Mouse (Mus musculus): ENCODE measurements around the gene Wdr90. TPM values are rescaled to one million over a fixed set of nuclear protein-coding genes. Genes with fewer than 3 reads are reported as not detected.
"Not testable (repeated sequence)": the region's sequence is repeated elsewhere in the genome, so short reads cannot be mapped to it uniquely, and the experiment has no call there.

The Wdr90 gene
- polyA plus RNA-seq, 1 experiment from 2014 or later = 8.2 TPM

DNA sequence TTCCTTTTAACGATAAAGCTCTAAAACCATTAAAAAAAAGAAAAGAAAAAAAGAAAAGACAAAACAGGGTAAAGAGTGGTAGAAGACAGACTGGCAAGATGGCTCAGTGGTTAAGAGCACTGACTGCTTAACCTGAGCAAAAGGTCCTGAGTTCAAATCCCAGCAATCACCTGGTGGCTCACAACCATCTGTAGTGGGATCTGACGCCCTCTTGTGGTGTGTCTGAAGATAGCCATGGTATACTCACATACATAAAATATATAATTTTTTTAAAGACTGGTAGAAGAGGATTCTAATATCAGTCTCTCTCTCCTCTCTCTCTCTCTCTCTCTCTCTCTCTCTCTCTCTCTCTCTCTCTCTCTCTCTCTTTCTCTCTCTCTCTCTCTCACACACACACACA lies 53.8 kb downstream of the Wdr90 start:
- WGBS = 46% methylated on average over 2 of the region's 2 CpGs
- peaks cover 9 to 15% of the 10 kb centered on the region in 2 experiments for H3K4me1 ChIP-seq (ENCODE audit: control insufficient read depth in 2 of 2, insufficient read depth in 2 of 2, low read length in 2 of 2)
- not testable (repeated sequence) for H3K9me3 ChIP-seq (ENCODE audit: control insufficient read depth, low read length); ATAC-seq (ENCODE audit: insufficient number of reproducible peaks, insufficient read depth, low FRiP score, low read depth); H3K4me3 ChIP-seq (ENCODE audit: control insufficient read depth in 1 of 2, insufficient read depth in 1 of 2, low read depth in 1 of 2, low read length in 2 of 2); H3K27ac ChIP-seq (replicated peaks in 1 of 2; ENCODE audit: control insufficient read depth in 1 of 2, insufficient read depth in 1 of 2, low read depth in 2 of 2, low read length in 2 of 2); H3K36me3 ChIP-seq (ENCODE audit: control insufficient read depth, insufficient read depth, low read length); H3K4me2 ChIP-seq (ENCODE audit: low read length); H3K9ac ChIP-seq (ENCODE audit: low read length)
- H3K27me3 ChIP-seq (ENCODE audit: control insufficient read depth, insufficient read depth, low read length) = peaks cover 47% of the 10 kb centered on the region

DNA sequence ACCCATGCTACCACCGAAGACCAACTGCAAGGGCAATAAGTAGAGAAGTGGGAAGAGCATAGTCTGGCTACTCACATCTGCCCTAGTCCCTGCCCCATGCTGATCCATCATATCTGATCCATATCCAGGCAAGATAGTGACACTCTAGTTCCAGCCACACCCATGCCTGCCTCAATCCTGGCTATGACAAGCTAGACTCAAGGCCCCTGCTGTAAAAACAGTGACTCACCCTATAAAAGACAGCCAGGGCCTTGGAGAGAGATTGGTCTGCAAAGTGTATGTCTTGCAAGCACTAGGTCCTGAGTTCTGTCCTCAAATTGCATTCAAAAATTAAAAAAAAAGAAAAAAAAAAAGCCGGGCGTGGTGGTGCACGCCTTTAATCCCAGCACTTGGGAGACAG lies 54.8 kb downstream of the Wdr90 start:
- H3K9ac ChIP-seq (ENCODE audit: low read length) = no peak overlapping the region
- WGBS = 84% methylated on average over 4 of the region's 4 CpGs
- ATAC-seq (ENCODE audit: insufficient number of reproducible peaks, insufficient read depth, low FRiP score, low read depth) = no peak
- H3K4me2 ChIP-seq (ENCODE audit: low read length) = no peak overlapping the region
- no peak overlapping the region for H3K4me3 ChIP-seq (ENCODE audit: control insufficient read depth in 1 of 2, insufficient read depth in 1 of 2, low read depth in 1 of 2, low read length in 2 of 2)
- no peaks in the 10 kb centered on the region for H3K36me3 ChIP-seq (ENCODE audit: control insufficient read depth, insufficient read depth, low read length)
- H3K27me3 ChIP-seq (ENCODE audit: control insufficient read depth, insufficient read depth, low read length) = peaks cover 37% of the 10 kb centered on the region
- peaks cover 9 to 15% of the 10 kb centered on the region in 2 experiments for H3K4me1 ChIP-seq (ENCODE audit: control insufficient read depth in 2 of 2, insufficient read depth in 2 of 2, low read length in 2 of 2)
- H3K27ac ChIP-seq (replicated peaks in 1 of 2; ENCODE audit: control insufficient read depth in 1 of 2, insufficient read depth in 1 of 2, low read depth in 2 of 2, low read length in 2 of 2) = no peak overlapping the region
- H3K9me3 ChIP-seq (ENCODE audit: control insufficient read depth, low read length) = no peaks in the 10 kb centered on the region

DNA sequence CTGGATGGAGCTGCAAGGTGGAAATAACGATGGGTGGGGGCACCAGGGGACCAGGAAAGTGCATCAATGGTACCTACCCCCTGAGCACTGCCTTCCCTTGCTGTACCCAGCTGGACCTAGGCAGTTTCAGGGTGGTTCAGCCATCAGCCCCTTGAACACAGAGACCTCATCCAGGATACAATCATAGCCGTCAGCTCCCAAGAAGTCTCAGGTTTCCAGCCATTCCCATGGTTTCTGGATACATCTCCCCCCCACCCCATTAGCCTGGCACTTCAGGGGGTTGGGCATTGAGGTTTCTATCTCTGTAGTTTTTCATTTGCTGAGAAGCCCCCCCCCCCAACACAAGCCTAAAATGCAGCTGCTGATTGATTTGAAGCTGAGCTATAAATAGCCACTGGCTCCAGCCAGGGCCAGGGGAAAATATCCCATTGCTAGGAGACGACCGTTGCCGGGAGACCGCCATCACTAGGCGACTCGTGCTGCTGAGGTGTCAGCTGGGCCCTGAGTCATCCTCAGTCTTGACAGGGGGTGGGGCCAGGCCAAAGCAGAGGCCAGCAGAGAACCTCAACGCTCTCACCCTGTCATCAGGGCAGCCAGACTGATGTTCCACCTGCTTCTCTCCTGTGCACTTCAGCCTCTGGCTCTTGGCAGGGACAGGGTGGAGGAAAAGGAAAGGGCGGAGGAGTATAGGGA lies 58.3 kb downstream of the Wdr90 start:
- peak overlapping the region in 1 of 2 experiments; percentile 25; a peak in 1 of 4 replicates for H3K27ac ChIP-seq (replicated peaks in 1 of 2; ENCODE audit: control insufficient read depth in 1 of 2, insufficient read depth in 1 of 2, low read depth in 2 of 2, low read length in 2 of 2)
- 12% methylated on average over 10 of the region's 10 CpGs for WGBS

DNA sequence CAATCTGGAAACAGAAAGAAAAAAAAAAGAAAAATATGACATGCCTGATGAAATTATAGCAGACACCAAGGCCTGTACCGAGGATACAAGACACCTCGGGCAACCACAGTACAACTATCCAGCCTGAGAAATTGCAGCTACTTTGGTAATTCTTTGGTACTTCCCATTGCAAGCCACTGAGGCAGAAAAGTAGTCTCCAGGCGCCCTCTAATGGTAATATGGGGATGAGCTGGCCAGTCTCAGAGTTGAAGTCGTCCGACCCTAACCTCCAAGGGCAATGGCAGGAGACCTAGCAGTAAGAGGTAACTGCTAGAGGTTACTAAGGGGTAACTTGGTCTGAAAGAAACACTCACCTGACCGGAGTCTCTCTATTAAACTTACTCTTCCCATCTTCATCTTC lies 60.3 kb downstream of the Wdr90 start:
- no peak for ATAC-seq (ENCODE audit: insufficient number of reproducible peaks, insufficient read depth, low FRiP score, low read depth)
- Histone ChIP-seq H3K9me3 (ENCODE audit: control insufficient read depth, low read length) (no peaks in the 10 kb centered on the region), H3K4me2 (ENCODE audit: low read length) (no peak overlapping the region), H3K4me3 (ENCODE audit: control insufficient read depth in 1 of 2, insufficient read depth in 1 of 2, low read depth in 1 of 2, low read length in 2 of 2) (no peak overlapping the region), H3K27ac (replicated peaks in 1 of 2; ENCODE audit: control insufficient read depth in 1 of 2, insufficient read depth in 1 of 2, low read depth in 2 of 2, low read length in 2 of 2) (no peak overlapping the region), H3K9ac (ENCODE audit: low read length) (no peak overlapping the region), H3K4me1 (ENCODE audit: control insufficient read depth in 2 of 2, insufficient read depth in 2 of 2, low read length in 2 of 2) (peaks cover 12 to 16% of the 10 kb centered on the region in 2 experiments), H3K27me3 (ENCODE audit: control insufficient read depth, insufficient read depth, low read length) (no peaks in the 10 kb centered on the region), H3K36me3 (ENCODE audit: control insufficient read depth, insufficient read depth, low read length) (no peaks in the 10 kb centered on the region)
- 7% methylated on average over 6 of the region's 6 CpGs for WGBS

More for the DNA sequence above, 58.3 kb downstream of the Wdr90 start:
- Histone ChIP-seq H3K4me3 (ENCODE audit: control insufficient read depth in 1 of 2, insufficient read depth in 1 of 2, low read depth in 1 of 2, low read length in 2 of 2) (no peak overlapping the region), H3K4me1 (ENCODE audit: control insufficient read depth in 2 of 2, insufficient read depth in 2 of 2, low read length in 2 of 2) (peaks cover 5 to 9% of the 10 kb centered on the region in 2 experiments), H3K27me3 (ENCODE audit: control insufficient read depth, insufficient read depth, low read length) (peaks cover 2% of the 10 kb centered on the region), H3K9ac (ENCODE audit: low read length) (no peak overlapping the region), H3K9me3 (ENCODE audit: control insufficient read depth, low read length) (no peaks in the 10 kb centered on the region), H3K4me2 (ENCODE audit: low read length) (peak overlapping the region; percentile 44), H3K36me3 (ENCODE audit: control insufficient read depth, insufficient read depth, low read length) (no peaks in the 10 kb centered on the region)
- ATAC-seq (ENCODE audit: insufficient number of reproducible peaks, insufficient read depth, low FRiP score, low read depth) = peak; percentile 82

DNA sequence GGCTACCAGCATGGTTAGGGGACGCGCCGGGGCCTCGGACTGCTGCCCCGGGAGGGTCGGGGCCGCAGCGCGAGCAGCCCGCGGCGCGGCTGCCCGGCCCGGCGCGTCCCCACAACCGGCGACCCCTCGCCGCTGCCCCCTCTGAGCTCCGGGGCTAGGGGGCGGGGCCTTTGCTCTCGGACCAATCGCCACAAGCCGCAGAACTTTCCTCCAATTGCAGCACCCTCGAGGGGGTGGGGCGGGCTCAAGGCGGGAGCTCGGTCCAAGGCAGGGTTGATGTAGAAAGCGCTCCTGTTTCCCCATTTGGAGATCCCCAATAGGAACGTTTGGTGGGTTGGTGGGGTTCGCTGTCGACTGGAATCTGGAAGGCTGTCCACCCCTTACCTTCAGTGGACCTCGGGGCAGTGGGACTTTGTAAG lies 64.3 kb downstream of the Wdr90 start, which contains the start of gene Metrn:
Gene Metrn (minus strand): TSS at position 186 of the 419 bp plus-strand sequence.
- peak within 1 kb of the TSS; percentile 61 to 86 for H3K4me3 ChIP-seq (ENCODE audit: control insufficient read depth in 1 of 2, insufficient read depth in 1 of 2, low read depth in 1 of 2, low read length in 2 of 2)
- 2% methylated on average over 35 of the region's 35 CpGs for WGBS
- H3K27me3 ChIP-seq (ENCODE audit: control insufficient read depth, insufficient read depth, low read length) = no peaks in the 10 kb centered on the region
- H3K4me2 ChIP-seq (ENCODE audit: low read length) = peak within 1 kb of the TSS; percentile 95
- peak; percentile 69 for ATAC-seq (ENCODE audit: insufficient number of reproducible peaks, insufficient read depth, low FRiP score, low read depth)
- H3K9me3 ChIP-seq (ENCODE audit: control insufficient read depth, low read length) = no peaks in the 10 kb centered on the region
- H3K9ac ChIP-seq (ENCODE audit: low read length) = peak within 1 kb of the TSS; percentile 67
- H3K36me3 ChIP-seq (ENCODE audit: control insufficient read depth, insufficient read depth, low read length) = no peaks in the 10 kb centered on the region
- peaks cover 17 to 25% of the 10 kb centered on the region in 2 experiments for H3K4me1 ChIP-seq (ENCODE audit: control insufficient read depth in 2 of 2, insufficient read depth in 2 of 2, low read length in 2 of 2)
- 0 out of 4 replicates have a peak within 1 kb of the TSS, but pooled peaks of 1 of the 2 experiments have one; percentile 24 for H3K27ac ChIP-seq (replicated peaks in 1 of 2; ENCODE audit: control insufficient read depth in 1 of 2, insufficient read depth in 1 of 2, low read depth in 2 of 2, low read length in 2 of 2)

DNA sequence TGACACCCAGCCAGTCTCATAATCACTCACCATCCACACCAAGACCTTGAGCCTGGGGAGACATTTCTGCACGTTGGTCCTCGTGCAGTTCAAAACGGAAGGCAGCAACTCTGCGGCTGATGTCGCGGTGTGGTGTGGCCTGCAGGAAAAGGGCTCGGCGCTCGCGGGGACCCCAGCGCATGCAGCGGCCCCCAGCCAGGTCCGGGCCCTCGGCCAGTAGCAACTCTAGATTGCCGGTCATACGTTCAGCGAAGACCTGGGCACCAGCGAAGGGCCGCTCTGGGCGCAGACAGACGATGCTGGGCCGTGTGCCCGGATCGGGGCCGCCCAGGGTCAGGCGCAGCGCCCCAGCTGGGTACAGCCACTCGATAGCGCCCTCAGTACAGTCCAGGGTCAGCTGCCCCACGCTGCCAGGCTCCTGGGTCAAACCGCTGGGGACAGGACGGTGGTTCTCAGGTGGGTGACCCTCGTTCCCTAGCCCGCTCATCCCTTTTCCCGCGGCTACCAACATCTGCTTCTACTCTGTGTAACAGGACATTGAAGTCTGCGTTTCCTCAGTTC lies 65.0 kb downstream of the Wdr90 start:
- no peaks in the 10 kb centered on the region for H3K9me3 ChIP-seq (ENCODE audit: control insufficient read depth, low read length)
- peak overlapping the region; percentile 67 for H3K9ac ChIP-seq (ENCODE audit: low read length)
- no peak for ATAC-seq (ENCODE audit: insufficient number of reproducible peaks, insufficient read depth, low FRiP score, low read depth)
- 3% methylated on average over 37 of the region's 37 CpGs for WGBS
- H3K27me3 ChIP-seq (ENCODE audit: control insufficient read depth, insufficient read depth, low read length) = no peaks in the 10 kb centered on the region
- H3K27ac ChIP-seq (replicated peaks in 1 of 2; ENCODE audit: control insufficient read depth in 1 of 2, insufficient read depth in 1 of 2, low read depth in 2 of 2, low read length in 2 of 2) = 0 out of 4 replicates have a peak overlapping the region, but pooled peaks of 1 of the 2 experiments have one; percentile 24
- H3K36me3 ChIP-seq (ENCODE audit: control insufficient read depth, insufficient read depth, low read length) = no peaks in the 10 kb centered on the region
- peaks cover 19 to 30% of the 10 kb centered on the region in 2 experiments for H3K4me1 ChIP-seq (ENCODE audit: control insufficient read depth in 2 of 2, insufficient read depth in 2 of 2, low read length in 2 of 2)
- peak overlapping the region; percentile 95 for H3K4me2 ChIP-seq (ENCODE audit: low read length)
- H3K4me3 ChIP-seq (ENCODE audit: control insufficient read depth in 1 of 2, insufficient read depth in 1 of 2, low read depth in 1 of 2, low read length in 2 of 2) = peak overlapping the region; percentile 61 to 86

DNA sequence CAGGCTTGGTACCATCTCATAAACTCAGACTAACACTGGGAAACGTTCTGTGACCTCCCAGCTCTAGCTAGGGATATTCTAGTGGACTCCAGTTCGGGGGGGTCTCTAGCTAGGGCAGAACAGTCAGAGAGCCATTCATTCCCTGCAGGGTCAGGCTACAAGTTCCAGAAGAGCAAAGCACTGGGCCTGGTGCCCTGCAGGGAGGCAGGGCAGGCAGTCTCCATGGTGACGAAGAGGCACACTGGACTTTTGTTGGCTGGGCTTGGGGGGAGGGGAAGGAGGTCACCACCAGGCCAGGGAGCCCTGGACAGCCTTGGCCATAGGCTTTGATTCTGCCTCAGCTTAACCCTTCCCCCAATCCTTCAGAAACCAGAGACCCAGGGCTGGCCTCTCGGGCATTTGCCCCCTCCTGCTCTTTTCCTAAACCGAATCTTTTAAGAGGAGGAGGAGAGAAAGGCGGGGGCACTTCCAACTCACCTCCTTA lies 65.7 kb downstream of the Wdr90 start, which contains the start of gene AC134908.4:
Gene AC134908.4 (minus strand): TSS at position 51 of the 484 bp plus-strand sequence.
- H3K27ac ChIP-seq (replicated peaks in 1 of 2; ENCODE audit: control insufficient read depth in 1 of 2, insufficient read depth in 1 of 2, low read depth in 2 of 2, low read length in 2 of 2) = 0 out of 4 replicates have a peak within 1 kb of the TSS, but pooled peaks of 1 of the 2 experiments have one; percentile 24
- 40% methylated on average over 6 of the region's 6 CpGs for WGBS
- ATAC-seq (ENCODE audit: insufficient number of reproducible peaks, insufficient read depth, low FRiP score, low read depth) = no peak

More for the DNA sequence above, 65.7 kb downstream of the Wdr90 start, which contains the start of gene AC134908.4:
- Histone ChIP-seq H3K36me3 (ENCODE audit: control insufficient read depth, insufficient read depth, low read length) (no peaks in the 10 kb centered on the region), H3K4me3 (ENCODE audit: control insufficient read depth in 1 of 2, insufficient read depth in 1 of 2, low read depth in 1 of 2, low read length in 2 of 2) (peak within 1 kb of the TSS; percentile 61 to 86), H3K9ac (ENCODE audit: low read length) (peak within 1 kb of the TSS; percentile 67), H3K27me3 (ENCODE audit: control insufficient read depth, insufficient read depth, low read length) (no peaks in the 10 kb centered on the region), H3K4me2 (ENCODE audit: low read length) (peak within 1 kb of the TSS; percentile 95), H3K9me3 (ENCODE audit: control insufficient read depth, low read length) (no peaks in the 10 kb centered on the region), H3K4me1 (ENCODE audit: control insufficient read depth in 2 of 2, insufficient read depth in 2 of 2, low read length in 2 of 2) (peaks cover 21 to 36% of the 10 kb centered on the region in 2 experiments)

All from heart, embryonic 14.5 days (tissue).